Mouse (Mus musculus) liver, postnatal 0 days (tissue): Measurements from ENCODE around the gene Tpt1. TPM values are rescaled to one million over a fixed set of nuclear protein-coding genes. Genes with fewer than 3 reads are reported as not detected.
"Not testable (repeated sequence)": the region's sequence is repeated elsewhere in the genome, so short reads cannot be mapped to it uniquely, and the experiment has no call there.

Source experiments
- ATAC-seq: fragments of 200-750 bp; cut with Nextera tagmentation; 2 replicates; pipeline ENCODE4 v1.8.0; 2017; ENCODE audit warnings: mild to moderate bottlenecking, moderate library complexity
- DNase-seq: peaks from one replicate; pipeline ENCODE4 v3.0.0-alpha.2; 2016
- H3K27ac ChIP-seq: fragments of 300-500 bp; sonication (generic); 2 replicates; pipeline ENCODE4 v1.5.1; 2014; ENCODE audit warnings: antibody characterized with exemption, moderate library complexity, mild to moderate bottlenecking, low read depth
- H3K27me3 ChIP-seq: fragments of 300-500 bp; sonication (generic); 2 replicates; pipeline ENCODE4 v1.6.1; 2014; ENCODE audit warnings: low read length, control low read depth, mixed read lengths; ENCODE audit not compliant: insufficient read depth
- H3K36me3 ChIP-seq: fragments of 300-500 bp; sonication (generic); replicated peaks from 2 replicates; pipeline ENCODE4 v1.6.1; 2014; ENCODE audit warnings: mild to moderate bottlenecking, control low read depth, low read length, moderate library complexity, mixed read lengths; ENCODE audit not compliant: insufficient read depth
- H3K4me1 ChIP-seq: fragments of 300-500 bp; sonication (generic); 2 replicates; pipeline ENCODE4 v1.6.1; 2014; ENCODE audit warnings: antibody characterized with exemption, mild to moderate bottlenecking, control low read depth; ENCODE audit not compliant: insufficient read depth
- H3K4me2 ChIP-seq: fragments of 300-500 bp; sonication (generic); 2 replicates; pipeline ENCODE4 v1.6.1; 2014; ENCODE audit warnings: low read depth, mild to moderate bottlenecking, low read length, moderate library complexity, mixed read lengths
- H3K4me3 ChIP-seq: fragments of 300-500 bp; sonication (generic); 2 replicates; pipeline ENCODE4 v1.5.1; 2014; ENCODE audit warnings: low read depth, low read length
- H3K9ac ChIP-seq: fragments of 300-500 bp; sonication (generic); replicated peaks from 2 replicates; pipeline ENCODE4 v1.6.1; 2014; ENCODE audit warnings: mild to moderate bottlenecking, moderate library complexity
- H3K9me3 ChIP-seq: fragments of 300-500 bp; sonication (generic); 2 replicates; pipeline ENCODE4 v1.6.1; 2016; ENCODE audit warnings: mild to moderate bottlenecking, control low read depth, low read length, mixed read lengths
- CTCF ChIP-seq: sonication (generic); IDR thresholded peaks from 2 replicates; pipeline ENCODE4 v1.5.1; 2016; ENCODE audit warnings: antibody characterized with exemption, low read depth
- EP300 ChIP-seq: IDR thresholded peaks from 2 replicates; pipeline ENCODE4 v1.6.1; 2016; ENCODE audit warnings: antibody characterized with exemption, low read depth, mild to moderate bottlenecking
- WGBS: fragments of 180-500 bp; shearing (Covaris S2); extraction: QIAGEN DNeasy Blood & Tissue Kit; methylation state at CpG from one replicate; pipeline ENCODE4 v1.1.7; 2014; ENCODE audit not compliant: insufficient replicate concordance; 5-methylcytosine and 5-hydroxymethylcytosine counted together
- polyA plus RNA-seq: library from polyadenylated mRNA; unstranded; fragments of >200 nt; fragmentation: Nextera tagmentation; extraction: Ambion mirVana; gene quantifications from 2 replicates; pipeline ENCODE4 v1.2.1, GENCODE M21; 2015

The Tpt1 gene
- polyA plus RNA-seq, 1 experiment from 2014 or later, result 874 TPM

- WGBS, result 59% methylated on average over 2 of the region's 2 CpGs
- Histone ChIP-seq H3K27ac (no peak overlapping the region), H3K27me3 (no peaks in the 10 kb centered on the region), H3K9me3 (no peaks in the 10 kb centered on the region), H3K36me3 (no peaks in the 10 kb centered on the region), H3K4me3 (no peak overlapping the region), H3K9ac (no peak overlapping the region), H3K4me2 (no peak overlapping the region), H3K4me1 (no peaks in the 10 kb centered on the region)
- ATAC-seq (no peak), DNase-seq (no peak)
- TF ChIP-seq EP300 (no peak), CTCF (no peak)
These were observed 25.6 kb upstream of the Tpt1 start for GRCm38 (mm10) chr14:75819341-75819740.

- WGBS, result 68% methylated on average over 5 of the region's 5 CpGs
- H3K9ac ChIP-seq, result no peak overlapping the region
- no peak overlapping the region for H3K4me3 ChIP-seq
- peak; percentile 66 for DNase-seq
- H3K4me2 ChIP-seq, result no peak overlapping the region
- no peaks in the 10 kb centered on the region for H3K9me3 ChIP-seq
- TF ChIP-seq EP300 (no peak), CTCF (no peak)
- no peaks in the 10 kb centered on the region for H3K4me1 ChIP-seq
- H3K27me3 ChIP-seq, result no peaks in the 10 kb centered on the region
- H3K27ac ChIP-seq, result 0 out of 2 replicates have a peak overlapping the region, but pooled peaks have one; percentile 26
- ATAC-seq, result peak; percentile 81
- H3K36me3 ChIP-seq, result no peaks in the 10 kb centered on the region
These were observed 24.9 kb upstream of the Tpt1 start for GRCm38 (mm10) chr14:75820007-75820406.

- ATAC-seq (peak; percentile 12; the same call in 1 of the 2 replicates), DNase-seq (no peak)
- no peak overlapping the region for H3K9ac ChIP-seq
- no peaks in the 10 kb centered on the region; the same call in 1 of the 2 replicates for H3K27me3 ChIP-seq
- TF ChIP-seq CTCF (no peak), EP300 (0 out of 2 replicates have a peak, but pooled peaks have one; percentile 24)
- no peaks in the 10 kb centered on the region for H3K36me3 ChIP-seq
- H3K4me3 ChIP-seq, result no peak overlapping the region
- H3K4me2 ChIP-seq, result no peak overlapping the region
- H3K4me1 ChIP-seq, result peaks cover 18% of the 10 kb centered on the region
- peak overlapping the region; percentile 62 for H3K27ac ChIP-seq
- H3K9me3 ChIP-seq, result no peaks in the 10 kb centered on the region
- 58% methylated on average over 3 of the region's 3 CpGs for WGBS
These were observed 18.0 kb upstream of the Tpt1 start for GRCm38 (mm10) chr14:75826851-75827410.

GRCm38 (mm10) chr14:75828221-75828620 lies 16.7 kb upstream of the Tpt1 start:
- Histone ChIP-seq H3K27ac (no peak overlapping the region), H3K4me2 (peak overlapping the region; percentile 86), H3K4me1 (peaks cover 28% of the 10 kb centered on the region), H3K9ac (no peak overlapping the region; the same call in 1 of the 2 replicates), H3K27me3 (no peaks in the 10 kb centered on the region; the same call in 1 of the 2 replicates), H3K36me3 (no peaks in the 10 kb centered on the region), H3K4me3 (0 out of 2 replicates have a peak overlapping the region, but pooled peaks have one; percentile 43), H3K9me3 (no peaks in the 10 kb centered on the region)
- no peak for ATAC-seq
- no peak for DNase-seq
- TF ChIP-seq CTCF (no peak), EP300 (no peak)
- WGBS, result 58% methylated on average over 11 of the region's 11 CpGs

- Histone ChIP-seq H3K36me3 (no peaks in the 10 kb centered on the region), H3K9ac (peak overlapping the region; percentile 56), H3K4me3 (peak overlapping the region; percentile 43), H3K27ac (peak overlapping the region; percentile 66), H3K4me2 (peak overlapping the region; percentile 86), H3K27me3 (no peaks in the 10 kb centered on the region; the same call in 1 of the 2 replicates), H3K9me3 (no peaks in the 10 kb centered on the region), H3K4me1 (peaks cover 33% of the 10 kb centered on the region)
- 7% methylated on average over 32 of the region's 32 CpGs for WGBS
- ATAC-seq (peak; percentile 56), DNase-seq (peak; percentile 87)
- TF ChIP-seq CTCF (peak; percentile 97), EP300 (0 out of 2 replicates have a peak, but pooled peaks have one; percentile 23)
These were observed 15.8 kb upstream of the Tpt1 start for GRCm38 (mm10) chr14:75828866-75829806.

- 55% methylated on average over 14 of the region's 14 CpGs for WGBS
- not testable (repeated sequence) for H3K27ac ChIP-seq, H3K4me3 ChIP-seq, H3K9ac ChIP-seq, DNase-seq, H3K36me3 ChIP-seq, H3K27me3 ChIP-seq, ATAC-seq, H3K9me3 ChIP-seq
- Histone ChIP-seq H3K4me2 (peak overlapping the region; percentile 86), H3K4me1 (peaks cover 34% of the 10 kb centered on the region)
These were observed 15.1 kb upstream of the Tpt1 start for GRCm38 (mm10) chr14:75829817-75830216.
